Mouse (Mus musculus): ENCODE data around the gene Sorcs2. TPM values are rescaled to one million over a fixed set of nuclear protein-coding genes. Genes with fewer than 3 reads are reported as not detected.

Sorcs2 gene
- total RNA-seq, 4 experiments from 2014 or later, result 5.0 to 9.4 (median 7.6) TPM

- no peak for DNase-seq (ENCODE audit: low spot score)
Measured at GRCm38 (mm10) chr5:36069503-36070360, 328.2 kb downstream of the Sorcs2 start.

DNA sequence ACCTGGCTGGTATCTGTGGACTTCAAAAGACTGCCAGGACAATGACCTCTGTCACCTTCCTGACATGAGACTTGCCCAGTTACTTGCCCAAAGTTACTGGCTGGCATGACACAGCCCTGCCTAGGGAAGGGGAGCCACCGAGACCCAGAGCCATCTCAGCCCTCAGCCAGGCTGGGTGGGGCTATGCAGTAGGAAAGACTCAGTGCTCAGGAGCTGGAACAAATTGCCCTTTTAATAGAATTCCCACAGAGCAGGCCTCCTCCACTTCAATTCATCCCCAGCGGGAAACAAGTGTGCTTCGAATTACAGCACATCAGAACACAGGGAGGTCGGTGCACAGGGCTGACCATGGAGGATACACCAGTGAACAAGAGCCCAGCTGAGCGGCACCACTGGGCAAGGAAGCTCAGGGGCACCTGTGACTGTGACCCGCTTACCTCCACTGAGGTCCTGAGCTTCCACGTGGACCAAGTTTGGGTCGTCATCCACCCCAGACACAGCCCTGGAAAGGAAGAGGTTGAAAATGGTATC, 330.2 kb downstream of the Sorcs2 start:
- no peak for DNase-seq (ENCODE audit: low spot score)

GRCm38 (mm10) chr5:36057804-36058322, 340.1 kb downstream of the Sorcs2 start:
- DNase-seq (ENCODE audit: low spot score), result no peak

GRCm38 (mm10) chr5:36056921-36057320, 341.0 kb downstream of the Sorcs2 start:
- no peak for DNase-seq (ENCODE audit: low spot score)

DNA sequence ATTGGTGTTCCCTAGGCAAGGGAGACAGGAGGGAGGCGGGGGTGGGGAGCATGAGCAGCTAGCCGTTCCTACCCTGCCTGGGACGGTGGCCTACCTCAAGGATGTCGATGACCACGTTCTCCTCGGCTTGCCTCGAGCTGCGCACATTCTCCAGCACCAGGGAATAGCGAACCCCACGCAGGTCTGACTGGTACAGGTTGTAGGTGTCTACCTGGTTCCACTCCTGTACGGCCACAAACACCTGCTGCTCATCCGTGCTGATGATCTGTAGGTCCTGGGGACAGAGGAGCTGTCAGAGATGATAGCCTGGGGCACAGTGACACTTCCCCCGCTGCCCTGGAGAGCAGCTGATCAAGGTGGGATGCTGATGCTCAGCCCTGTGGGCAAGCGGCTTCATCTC, 342.1 kb downstream of the Sorcs2 start:
- DNase-seq (ENCODE audit: low spot score), result no peak

DNA sequence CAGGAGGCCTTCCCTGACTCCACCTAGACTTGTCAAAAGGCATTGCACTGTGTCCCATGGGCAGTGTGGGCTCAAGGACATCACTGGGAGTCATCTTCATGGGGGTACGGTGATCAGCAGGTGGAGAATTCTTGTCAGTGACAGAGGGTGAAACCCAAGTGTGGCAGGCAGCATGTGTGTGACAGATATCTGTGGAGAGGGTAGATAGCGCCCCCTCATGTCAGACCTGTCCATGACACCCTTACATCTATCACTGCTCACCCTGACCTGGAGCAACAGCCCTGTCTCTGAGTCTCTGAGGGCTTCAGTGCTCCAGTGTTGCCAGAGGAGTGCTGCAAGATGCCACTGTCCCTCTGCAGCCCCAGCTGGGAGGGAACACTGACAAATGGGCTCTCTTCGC, 343.4 kb downstream of the Sorcs2 start:
- no peak for DNase-seq (ENCODE audit: low spot score)

- no peak for DNase-seq (ENCODE audit: low spot score)
Measured at GRCm38 (mm10) chr5:36043154-36043553, 354.8 kb downstream of the Sorcs2 start.

GRCm38 (mm10) chr5:36041756-36042155, 356.2 kb downstream of the Sorcs2 start:
- no peak for DNase-seq (ENCODE audit: low spot score)

- DNase-seq (ENCODE audit: low spot score), result no peak
Measured at GRCm38 (mm10) chr5:36041236-36041562, 356.7 kb downstream of the Sorcs2 start.

- DNase-seq (ENCODE audit: low spot score), result no peak
Measured at GRCm38 (mm10) chr5:36040398-36041235, 357.3 kb downstream of the Sorcs2 start.

DNA sequence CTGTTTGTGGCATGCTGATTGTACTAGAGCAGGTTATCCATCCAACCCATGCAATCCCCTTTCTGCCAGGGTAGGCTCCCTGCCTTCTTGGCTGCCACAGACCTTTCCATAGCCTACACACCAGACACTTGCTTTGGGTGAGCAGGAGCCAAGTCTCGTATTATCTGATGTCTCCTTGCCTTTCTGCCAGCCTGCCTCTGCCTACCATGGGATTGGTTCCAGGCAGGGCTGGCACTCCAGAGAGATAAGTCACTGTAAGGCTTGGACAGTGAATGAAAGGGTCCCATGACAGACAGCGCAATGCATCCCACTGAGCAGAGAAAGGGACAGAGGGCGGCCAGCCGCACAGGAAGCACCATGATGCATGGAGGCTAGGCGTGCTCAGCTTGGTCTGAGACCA, 358.3 kb downstream of the Sorcs2 start:
- no peak for DNase-seq (ENCODE audit: low spot score)

GRCm38 (mm10) chr5:36033531-36034426, 364.2 kb downstream of the Sorcs2 start:
- peak; percentile 45 for DNase-seq (ENCODE audit: low spot score)

DNA sequence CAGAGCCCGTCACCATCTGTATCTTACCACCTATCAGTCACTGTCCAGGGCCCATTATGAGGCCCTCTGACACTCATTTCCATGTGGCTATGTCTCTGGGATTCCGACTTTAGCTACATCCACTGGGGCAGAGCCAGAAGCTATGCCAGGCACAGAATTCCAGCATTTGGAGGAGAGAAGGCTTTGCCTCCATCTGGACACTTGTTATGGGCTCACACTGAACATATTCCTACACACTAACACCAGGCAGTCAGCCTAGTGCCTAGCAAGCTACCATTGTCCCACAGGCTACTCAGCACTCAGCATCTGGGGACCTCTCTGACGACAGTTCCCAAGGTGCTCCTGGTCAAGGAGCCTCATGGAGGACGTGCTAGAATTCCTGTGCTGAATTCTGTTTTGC, 372.9 kb downstream of the Sorcs2 start:
- DNase-seq (ENCODE audit: low spot score), result no peak

DNA sequence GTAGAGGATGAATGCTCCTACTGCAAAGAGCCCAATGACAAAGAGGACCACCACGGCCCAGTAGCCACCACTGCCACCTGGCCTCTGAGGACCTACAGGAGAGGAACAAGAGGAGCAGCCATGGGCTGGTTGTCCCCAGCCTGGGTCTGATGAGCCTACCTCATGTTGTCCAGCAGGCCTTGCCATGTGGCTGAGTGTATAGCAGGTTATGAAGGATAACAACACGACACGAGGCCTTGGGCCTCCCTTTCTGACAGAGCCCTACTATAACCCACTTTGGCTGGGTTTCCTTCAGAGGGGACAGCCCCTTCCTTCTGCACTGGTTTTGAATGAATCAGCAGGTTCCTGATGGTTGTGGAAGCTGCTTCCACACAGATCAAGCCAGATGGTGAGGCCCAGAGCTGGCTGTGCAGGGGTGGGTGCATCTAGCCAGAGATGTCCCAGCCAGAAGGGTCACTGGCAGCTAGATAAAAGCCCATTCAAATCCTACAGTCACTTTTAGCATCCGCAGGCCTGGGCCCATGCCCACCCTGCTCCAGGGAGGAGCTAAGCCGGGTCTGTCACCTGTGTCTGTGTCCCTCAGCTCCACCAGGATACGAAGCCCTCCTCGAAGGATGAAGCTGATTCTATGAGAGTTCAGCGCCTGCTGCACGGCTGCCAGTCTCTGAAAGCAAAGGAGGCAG, 373.8 kb downstream of the Sorcs2 start:
- no peak for DNase-seq (ENCODE audit: low spot score)

DNA sequence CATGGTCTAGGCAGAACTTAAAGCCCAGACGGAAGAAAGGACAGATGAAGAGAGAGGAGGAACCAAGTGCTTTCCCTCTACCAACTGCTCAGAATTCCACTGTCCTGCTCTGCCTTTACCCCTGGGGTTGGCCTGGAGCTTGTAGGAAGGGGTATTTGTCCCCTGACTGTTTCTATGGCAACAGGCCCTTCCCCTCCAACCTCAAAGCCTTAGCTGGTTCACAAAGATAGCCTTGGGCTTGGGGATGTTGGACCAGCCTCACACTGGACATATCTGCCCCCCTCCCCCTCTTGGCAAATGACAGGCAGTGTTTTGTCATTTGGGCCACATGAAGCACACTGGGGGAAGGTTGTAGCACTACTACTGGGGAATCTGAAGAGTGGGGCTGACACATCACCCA, 375.6 kb downstream of the Sorcs2 start:
- no peak for DNase-seq (ENCODE audit: low spot score)

- no peak for DNase-seq (ENCODE audit: low spot score)
Measured at GRCm38 (mm10) chr5:36021091-36021490, 376.8 kb downstream of the Sorcs2 start.

DNA sequence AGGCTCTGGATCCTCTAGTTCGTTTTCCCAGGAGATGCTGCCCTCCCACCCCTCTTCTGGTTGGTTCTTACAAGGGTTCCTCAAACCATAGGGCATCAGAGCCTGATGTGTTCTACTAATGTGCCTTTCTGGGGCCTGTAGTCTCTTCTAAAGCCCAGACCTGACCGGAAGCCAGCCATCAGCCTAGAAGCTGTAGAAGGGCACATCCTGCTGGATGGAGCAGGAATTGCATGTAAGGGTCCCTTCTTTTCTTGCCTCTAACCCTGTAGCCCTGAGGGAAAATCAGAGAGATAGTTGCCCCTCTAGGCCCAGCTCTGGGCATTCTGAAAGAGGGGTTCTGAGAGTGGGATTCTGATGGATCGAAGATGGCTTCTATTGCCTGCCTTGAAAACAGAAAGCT, 379.6 kb downstream of the Sorcs2 start:
- no peak for DNase-seq (ENCODE audit: low spot score)

- DNase-seq (ENCODE audit: low spot score), result no peak
Measured at GRCm38 (mm10) chr5:36009405-36009804, 388.5 kb downstream of the Sorcs2 start.

DNA sequence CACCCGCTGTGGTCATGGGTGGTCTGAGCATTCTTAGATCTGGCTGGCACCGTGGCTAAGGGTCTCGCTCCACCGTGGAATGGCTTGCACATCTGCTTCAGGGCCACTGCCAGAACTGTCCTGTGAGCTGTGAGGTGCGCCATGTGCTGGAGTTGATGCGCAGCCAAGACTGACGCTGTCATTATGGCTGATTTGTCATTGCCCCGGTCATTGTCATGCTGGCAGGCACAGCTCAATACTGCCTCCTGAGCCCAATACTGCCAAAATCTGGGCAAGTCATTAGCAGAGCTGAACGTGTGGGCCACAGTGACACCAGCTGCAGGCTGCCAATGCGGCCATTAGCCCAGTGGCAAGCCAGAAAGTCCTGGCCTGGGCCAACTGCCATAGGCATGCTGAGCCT, 390.3 kb downstream of the Sorcs2 start:
- DNase-seq (ENCODE audit: low spot score), result peak; percentile 13

DNA sequence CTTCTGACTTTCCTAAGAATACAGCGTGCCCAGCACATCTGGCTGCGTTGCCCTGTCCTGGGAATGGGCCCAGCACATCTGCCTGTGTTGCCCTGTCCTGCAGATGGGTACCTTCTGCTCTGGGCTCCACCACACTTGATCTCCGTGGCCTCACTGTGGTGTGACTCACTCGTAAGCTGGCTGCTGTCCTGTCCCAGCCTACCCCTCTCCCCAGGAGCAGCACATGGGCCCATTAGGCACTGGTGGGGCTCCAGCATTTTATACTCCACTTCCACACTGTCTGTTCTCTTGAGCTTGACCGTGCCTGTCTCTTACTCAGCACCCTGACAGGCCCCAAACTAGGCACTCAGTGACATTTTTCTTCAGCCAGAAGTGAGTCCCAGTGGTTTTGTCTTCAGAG, 391.4 kb downstream of the Sorcs2 start:
- no peak for DNase-seq (ENCODE audit: low spot score)

DNA sequence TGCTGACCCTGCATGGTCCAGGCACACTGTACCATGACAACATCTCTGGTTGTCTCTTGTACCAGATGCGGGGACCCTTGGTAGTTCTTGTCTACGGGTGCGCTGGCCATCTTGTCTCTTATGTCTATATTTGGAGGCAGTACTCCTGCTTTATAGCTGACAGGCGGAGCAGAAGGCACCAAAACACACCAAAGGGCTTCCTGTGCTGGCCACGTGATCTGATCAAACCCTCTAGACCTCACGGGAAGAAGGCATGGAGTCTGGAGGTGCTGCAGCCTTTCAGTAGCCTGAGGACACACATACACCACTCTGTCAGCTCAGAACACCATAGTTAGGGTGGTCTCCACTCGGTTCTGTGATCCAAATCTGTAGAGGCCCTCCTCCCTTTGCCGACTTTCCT, 391.8 kb downstream of the Sorcs2 start:
- no peak for DNase-seq (ENCODE audit: low spot score)
